Mouse (Mus musculus) cerebellum, adult 9-10 months (tissue): ENCODE measurements at regions not wholly inside any gene's neighbourhood (a gene's known extent, or its start where the extent isn't known, plus 50 kb on each side); places are given as distances from the start of the nearest gene placed in this dataset.

ENCODE experiments used
- DNase-seq: peaks from one replicate; pipeline ENCODE4 v3.0.0; 2022

DNA sequence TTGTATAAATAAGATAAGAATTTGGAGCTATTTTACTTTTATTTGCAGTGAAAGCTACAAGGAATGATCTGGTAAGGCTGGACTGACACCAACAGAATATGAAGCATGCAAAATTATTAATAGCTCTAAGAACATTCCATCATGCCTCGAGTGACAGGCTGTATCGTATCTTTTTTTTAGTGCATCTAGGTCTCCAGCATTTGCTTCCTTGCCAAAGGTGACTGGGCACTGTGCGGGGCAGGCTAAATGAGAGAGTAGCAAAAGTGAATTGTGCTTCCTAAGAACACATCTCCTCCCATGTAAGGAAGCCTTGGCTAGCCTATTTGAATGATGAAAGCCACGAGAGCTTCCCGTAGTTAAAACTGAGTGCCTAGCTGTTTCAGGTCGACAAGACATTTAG is 261.5 kb upstream of the Ndst3 start:
- DNase-seq = no peak

GRCm38 (mm10) chr3:123967373-123967772 is 276.7 kb upstream of the Ndst3 start:
- DNase-seq = peak; percentile 70

GRCm38 (mm10) chr3:123972367-123972766 is 281.7 kb upstream of the Ndst3 start:
- no peak for DNase-seq

DNA sequence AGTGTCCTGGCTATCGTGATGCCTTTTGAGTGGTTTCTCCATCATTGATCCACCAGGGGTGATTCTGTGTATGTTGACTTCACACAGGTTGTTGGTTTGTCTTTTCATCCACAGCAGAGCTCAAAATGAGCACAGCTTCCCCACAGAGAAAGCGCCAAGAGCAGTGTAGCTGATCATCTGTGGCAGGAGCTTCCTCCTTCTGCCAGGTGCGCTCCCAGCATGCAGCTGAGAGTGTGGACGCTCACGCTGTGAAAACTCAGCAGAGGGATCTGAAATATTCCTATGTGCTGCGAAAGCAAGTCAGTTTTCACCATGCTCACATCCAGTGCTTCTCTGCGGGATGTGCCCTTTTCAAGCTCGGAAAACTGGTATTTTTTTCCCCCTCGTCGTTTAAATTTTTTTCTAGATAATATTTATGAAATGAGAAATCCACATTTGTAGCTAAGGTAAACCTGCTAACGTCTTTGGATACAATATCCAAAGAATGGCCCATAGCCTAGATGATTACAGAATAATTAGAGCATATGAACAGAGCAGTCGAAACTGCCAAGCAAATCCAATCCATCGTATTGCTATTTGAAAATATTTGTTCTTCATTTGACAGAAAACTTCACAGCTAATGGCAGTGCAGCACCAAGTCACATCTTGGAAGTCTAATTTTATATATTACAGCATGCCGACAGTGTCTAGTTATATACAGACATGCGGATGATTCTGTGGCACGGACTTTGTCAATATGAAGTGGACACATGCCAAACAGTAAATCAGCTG is 283.3 kb upstream of the Ndst3 start:
- peak; percentile 98 for DNase-seq

DNA sequence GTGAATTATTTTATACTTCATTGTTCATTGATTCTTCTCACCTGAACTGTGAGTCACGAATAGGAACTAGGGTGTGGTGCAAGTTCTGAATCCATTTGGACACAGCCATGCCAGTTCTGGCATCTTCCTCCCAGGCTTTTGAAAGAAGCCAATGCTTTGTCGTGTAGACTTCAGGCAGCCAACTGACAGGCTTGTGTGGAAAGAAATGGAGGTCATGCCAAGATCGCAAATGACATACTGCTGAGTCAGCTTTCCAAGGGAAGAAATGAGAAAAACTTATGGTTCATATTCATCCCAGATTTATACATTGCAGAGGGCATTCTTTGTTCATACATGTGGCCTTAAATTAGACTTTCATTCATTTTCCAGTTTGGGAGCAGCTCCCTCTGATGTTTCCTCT is 285.8 kb upstream of the Ndst3 start:
- peak; percentile 66 for DNase-seq

DNA sequence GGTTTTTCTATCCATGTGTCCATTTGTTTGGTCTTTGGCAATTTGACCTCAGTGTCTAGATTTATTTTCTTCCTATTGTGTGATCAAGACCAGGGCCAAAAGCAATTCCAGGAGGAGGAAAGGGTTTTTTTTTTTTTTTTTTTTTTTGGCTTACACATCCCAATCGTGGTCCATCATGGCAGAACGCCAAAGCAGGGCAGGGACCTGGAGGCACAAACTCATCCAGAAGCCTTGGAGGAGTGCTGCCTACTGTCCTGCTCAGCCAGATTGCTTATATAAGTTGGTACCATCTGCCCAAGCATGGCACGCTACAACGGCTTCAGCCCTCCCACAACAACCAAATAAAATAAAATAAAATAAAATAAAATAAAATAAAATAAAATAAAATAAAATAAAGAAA is 286.5 kb upstream of the Ndst3 start:
- peak; percentile 80 for DNase-seq

DNA sequence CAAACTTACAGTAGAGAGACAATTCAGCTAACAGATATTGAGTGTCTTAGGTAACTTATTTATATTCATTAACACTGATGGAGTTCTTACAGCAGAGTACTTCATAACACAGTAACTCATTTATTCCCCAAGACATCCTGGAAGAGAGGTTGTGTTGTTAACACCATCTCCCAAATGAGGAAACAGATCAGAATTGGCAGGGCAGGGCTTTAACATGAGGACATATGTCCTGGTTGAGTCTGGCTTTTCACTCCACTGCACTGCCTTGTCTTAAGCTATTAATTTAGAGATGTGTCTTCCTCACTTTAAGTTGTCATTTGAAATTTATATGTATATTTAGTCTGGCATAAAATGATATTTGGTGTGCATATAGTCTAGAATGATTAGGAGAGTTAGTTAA is 292.4 kb upstream of the Ndst3 start:
- peak; percentile 43 for DNase-seq

- DNase-seq = no peak
Measured at GRCm38 (mm10) chr3:123983530-123983929, 292.9 kb upstream of the Ndst3 start.

DNA sequence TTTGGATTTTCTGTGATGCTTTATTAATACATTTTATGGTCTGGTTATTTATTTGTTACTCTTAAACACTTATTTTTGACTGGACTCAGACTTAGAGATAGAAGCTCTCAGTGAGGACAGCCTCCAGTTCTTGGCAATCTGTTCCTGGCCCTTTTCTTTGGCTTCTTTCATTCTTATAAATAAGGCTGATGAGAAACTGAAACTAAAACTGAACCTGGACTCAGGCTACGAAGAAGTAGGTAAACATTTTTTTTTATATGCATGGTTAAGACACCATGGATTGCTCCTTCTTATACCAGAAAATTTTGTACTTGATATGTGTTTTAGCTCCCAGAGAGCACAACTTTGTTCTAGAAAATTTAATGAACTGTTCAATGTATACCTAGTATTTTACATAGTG is 293.4 kb upstream of the Ndst3 start:
- DNase-seq = peak; percentile 40

- no peak for DNase-seq
Measured at GRCm38 (mm10) chr3:123999957-124000616, 309.4 kb upstream of the Ndst3 start.

GRCm38 (mm10) chr3:124000883-124001282 is 310.2 kb upstream of the Ndst3 start:
- DNase-seq = no peak

DNA sequence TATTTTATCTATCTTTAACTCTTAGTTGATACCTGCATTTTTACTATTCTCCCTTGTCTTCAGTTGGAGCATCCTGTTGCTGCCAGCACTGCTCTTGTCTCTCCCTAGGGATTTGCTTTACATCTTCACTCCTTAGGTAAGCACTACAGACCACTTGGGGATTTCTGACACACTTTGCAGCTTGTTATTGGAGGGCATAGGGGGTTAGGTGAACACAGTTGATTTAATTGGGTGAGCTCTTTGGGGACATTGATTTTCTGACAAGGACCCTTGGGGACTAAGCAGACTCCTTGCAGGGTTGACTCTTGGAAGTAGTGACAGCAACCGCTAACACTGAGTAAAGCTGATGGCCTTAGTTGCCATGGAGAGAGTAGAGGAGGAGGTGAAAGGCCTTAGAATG is 309.0 kb upstream of the Tram1l1 start:
- DNase-seq = no peak

GRCm38 (mm10) chr3:124018618-124019017 is 302.0 kb upstream of the Tram1l1 start:
- no peak for DNase-seq

GRCm38 (mm10) chr3:124026188-124026587 is 294.5 kb upstream of the Tram1l1 start:
- DNase-seq = no peak

GRCm38 (mm10) chr3:124067061-124067460 is 253.6 kb upstream of the Tram1l1 start:
- DNase-seq = no peak

DNA sequence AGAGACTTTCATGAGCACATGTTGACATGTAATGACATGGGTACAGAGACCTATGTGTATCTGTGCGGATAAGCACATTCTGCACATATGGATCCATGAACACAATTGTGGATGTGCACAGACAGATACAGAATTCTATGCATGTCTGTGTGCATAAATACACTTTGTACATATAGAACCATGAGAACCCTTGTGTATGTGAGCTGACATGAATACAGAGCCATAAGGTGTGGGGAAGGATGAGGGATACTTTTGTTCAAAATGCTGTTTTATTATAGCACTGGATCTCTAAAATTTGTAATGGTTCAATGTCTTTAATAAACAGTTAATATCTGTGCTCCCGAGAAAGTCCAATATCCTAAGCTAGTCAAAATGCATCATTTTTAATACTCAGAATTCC is 253.1 kb upstream of the Tram1l1 start:
- no peak for DNase-seq

- DNase-seq = no peak
Measured at GRCm38 (mm10) chr3:124067971-124068370, 252.7 kb upstream of the Tram1l1 start.

GRCm38 (mm10) chr3:124069182-124069581 is 251.5 kb upstream of the Tram1l1 start:
- peak; percentile 78 for DNase-seq

DNA sequence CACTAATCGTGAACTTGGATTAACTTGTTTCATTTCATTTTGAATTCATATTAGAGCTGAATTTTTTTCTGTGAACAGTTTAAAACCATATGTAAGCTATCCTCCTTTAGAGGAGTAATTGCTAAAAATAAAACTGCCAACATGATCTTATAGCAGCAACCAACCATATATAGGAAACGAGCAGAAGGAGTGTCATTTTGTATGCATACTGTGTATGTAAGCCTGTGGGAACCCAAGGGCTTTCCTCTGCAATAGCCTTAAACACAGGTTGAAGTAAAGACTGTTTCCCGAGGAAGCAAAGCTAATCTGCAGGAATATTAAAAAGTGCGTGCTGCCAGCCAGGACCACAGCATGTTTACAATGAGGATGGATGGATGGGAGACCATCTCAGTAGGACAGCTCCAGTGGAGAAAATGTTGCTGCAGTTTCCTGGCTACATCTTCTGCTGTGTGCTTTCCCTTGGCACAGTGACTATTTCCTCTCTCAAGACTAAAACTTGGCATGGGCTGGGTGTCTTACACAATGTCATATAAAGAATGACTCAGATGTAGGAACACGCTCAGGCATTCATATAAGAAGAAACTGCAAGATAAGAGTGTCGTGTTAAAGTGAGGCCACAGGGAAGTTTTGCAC is 244.6 kb upstream of the Tram1l1 start:
- peak; percentile 52 for DNase-seq

DNA sequence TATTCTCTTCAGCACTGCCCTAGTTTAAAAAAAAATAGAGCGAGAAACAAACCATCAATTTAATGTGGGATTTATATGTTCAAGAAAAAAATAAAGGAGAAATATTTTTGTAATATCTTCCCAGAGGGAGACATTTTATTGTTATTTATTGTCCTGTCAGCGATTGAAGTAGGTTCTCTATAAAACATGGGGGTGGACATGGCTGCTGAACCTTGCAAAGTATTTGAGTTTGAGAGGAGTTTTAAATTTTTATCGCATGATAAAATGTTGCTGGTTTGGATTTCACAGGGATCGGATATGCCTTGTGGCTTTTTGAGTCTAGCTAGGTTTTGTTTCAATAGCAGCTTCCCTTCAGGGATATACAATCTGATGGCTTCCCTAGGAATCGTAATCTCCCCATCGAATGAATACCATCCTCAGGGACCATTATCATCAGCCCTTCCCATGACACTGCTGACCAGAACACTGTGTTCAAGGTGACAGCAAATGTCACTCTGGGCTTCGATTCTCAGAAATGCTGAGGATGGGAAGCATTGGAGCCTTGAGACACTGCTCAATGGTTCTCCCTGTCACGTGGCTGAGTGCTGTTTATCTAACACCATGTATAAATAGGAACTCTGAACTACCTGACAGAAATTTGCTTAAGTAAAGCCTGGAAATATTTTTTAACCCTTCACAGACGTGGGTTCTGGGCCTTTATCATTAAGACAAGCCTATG is 228.1 kb upstream of the Tram1l1 start:
- no peak for DNase-seq

DNA sequence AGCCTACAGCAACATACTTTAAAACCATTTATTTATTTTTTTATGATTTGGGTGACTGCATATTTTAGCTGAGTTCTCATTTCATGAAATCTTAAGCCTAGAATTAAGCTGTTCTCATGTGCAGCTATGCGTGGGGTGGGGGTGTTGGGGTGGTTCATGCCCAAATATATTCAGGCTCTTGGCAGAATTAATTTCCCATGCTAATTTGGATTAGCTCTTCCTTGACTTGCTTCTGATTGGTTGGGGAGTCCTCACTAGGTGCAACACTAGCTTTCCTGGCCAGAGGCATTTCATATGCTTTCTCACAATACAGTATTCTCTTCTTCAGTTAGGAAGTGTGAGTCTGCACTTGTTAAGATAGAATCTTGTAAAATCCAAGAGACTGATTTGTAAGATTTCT is 206.7 kb upstream of the Tram1l1 start:
- DNase-seq = no peak

GRCm38 (mm10) chr3:124156255-124156654 is 164.4 kb upstream of the Tram1l1 start:
- DNase-seq = no peak

DNA sequence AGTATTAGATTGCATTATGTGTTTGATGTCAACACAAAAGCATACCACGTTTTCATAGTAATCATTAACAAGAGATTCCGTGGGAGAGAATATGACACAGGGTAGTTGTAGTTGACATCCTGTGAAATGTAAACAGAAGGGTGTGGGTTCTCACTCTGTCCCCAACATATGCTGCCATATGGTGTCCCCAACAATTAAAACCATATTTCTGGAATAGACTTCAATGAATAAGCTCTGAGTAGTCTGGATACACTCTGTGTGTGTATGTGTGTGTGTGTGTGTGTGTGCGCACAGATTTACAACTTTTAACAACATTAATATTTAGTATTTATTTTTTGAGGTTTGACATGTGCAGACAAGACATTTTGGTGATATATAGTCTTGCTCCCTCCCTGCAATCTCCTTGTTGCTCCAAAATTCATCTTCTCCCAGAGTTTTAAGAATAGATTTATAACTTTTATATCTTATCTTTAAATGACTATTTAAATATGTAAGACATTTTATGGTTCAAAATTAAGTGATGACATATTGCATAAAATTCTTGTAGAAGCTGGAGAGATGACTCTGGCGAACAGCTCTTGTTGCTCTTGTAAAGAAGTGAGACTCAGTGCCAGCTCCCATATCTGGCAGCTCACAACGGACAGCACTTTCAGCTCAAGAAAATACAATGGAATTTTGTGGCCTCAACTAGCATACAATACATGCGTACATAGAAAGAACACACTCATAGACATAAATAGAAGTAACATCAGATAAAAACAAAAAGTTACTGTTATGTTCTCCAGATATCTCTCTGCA is 162.6 kb upstream of the Tram1l1 start:
- peak; percentile 41 for DNase-seq
